Mouse (Mus musculus): ENCODE measurements around the gene Med12l. TPM values are rescaled to one million over a fixed set of nuclear protein-coding genes. Genes with fewer than 3 reads are reported as not detected.

The Med12l gene
- total RNA-seq, 1 experiment, result 3.6 TPM

DNA sequence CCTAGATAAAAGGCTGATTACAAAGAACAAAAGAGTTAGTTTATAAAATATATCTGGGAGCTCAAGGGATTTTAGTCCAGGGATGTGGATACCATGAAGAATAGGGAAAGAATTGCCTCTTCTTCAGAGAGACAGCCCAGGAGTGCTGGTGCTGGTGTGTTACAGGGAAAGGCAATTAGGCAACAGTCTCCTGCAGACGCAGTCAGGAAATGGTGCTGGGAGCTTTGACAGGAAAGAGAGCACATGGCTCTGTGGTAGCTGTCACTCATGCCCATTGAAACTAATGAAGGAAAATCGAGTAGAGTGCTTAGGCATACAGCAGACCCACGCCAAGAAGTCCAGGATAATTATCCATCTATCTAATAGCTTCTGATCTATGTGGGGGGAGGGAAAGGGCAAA lies 16.3 kb upstream of the Med12l start:
- H3K4me3 ChIP-seq (ENCODE audit: insufficient read depth in 1 of 2, low read depth in 1 of 2, low read length in 2 of 2, poor library complexity in 1 of 2, severe bottlenecking in 1 of 2), result no peak overlapping the region
- in situ Hi-C loops (cut with MboI; ENCODE audit: low sequenced_read_pairs in 2 of 2, unreplicated experiment in 2 of 2), result no loop called here
- no peaks in the 10 kb centered on the region for H3K9me3 ChIP-seq (ENCODE audit: control insufficient read depth, insufficient read depth, low read depth, low read length)
- DNase-seq (ENCODE audit: low read depth, low spot score), result no peak
- TF ChIP-seq ZNF384 (IDR thresholded peaks at IDR 0.05; ENCODE audit: low read depth, low read length) (no peak), HCFC1 (IDR thresholded peaks at IDR 0.05; ENCODE audit: borderline replicate concordance, insufficient read depth, low read length) (no peak), ZC3H11A (IDR thresholded peaks at IDR 0.05; ENCODE audit: borderline replicate concordance, low read depth, low read length) (no peak), CHD2 (IDR thresholded peaks at IDR 0.05; ENCODE audit: low read depth, low read length) (no peak), MAFK (IDR thresholded peaks at IDR 0.05; ENCODE audit: insufficient read depth, low read depth, low read length) (no peak)
- no peaks in the 10 kb centered on the region for H3K4me1 ChIP-seq (ENCODE audit: control insufficient read depth in 2 of 2, insufficient read depth in 2 of 2, low read length in 2 of 2, poor library complexity in 1 of 2)
- no peak overlapping the region for H3K9ac ChIP-seq (ENCODE audit: insufficient read depth, low read depth, low read length, poor library complexity, severe bottlenecking)
- no peaks in the 10 kb centered on the region for H3K36me3 ChIP-seq (ENCODE audit: control insufficient read depth, insufficient read depth, low read length, poor library complexity, severe bottlenecking)
- no peak overlapping the region for H3K27ac ChIP-seq (ENCODE audit: insufficient read depth, low read depth, low read length, poor library complexity, severe bottlenecking)

DNA sequence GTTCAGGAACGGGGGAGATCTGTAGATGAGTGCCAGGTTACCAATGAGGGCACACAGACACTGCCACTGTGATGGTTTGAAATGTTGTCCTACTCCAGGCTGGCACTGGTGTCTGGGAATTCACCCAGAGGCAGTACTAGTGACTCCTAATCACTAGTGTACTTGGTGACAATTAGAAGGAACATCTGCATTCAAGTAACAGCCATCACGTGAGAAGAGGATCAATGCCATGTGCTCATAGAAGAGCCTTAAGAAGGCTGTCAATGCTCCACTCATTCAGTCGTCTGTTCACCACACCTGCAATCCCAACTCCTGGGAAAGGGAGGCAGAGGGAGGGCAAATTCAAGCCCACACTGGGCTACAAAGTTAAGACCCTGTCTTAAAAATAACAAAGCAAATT lies 15.1 kb upstream of the Med12l start:
- H3K4me1 ChIP-seq (ENCODE audit: control insufficient read depth in 2 of 2, insufficient read depth in 2 of 2, low read length in 2 of 2, poor library complexity in 1 of 2), result no peaks in the 10 kb centered on the region
- no peak for DNase-seq (ENCODE audit: low read depth, low spot score)
- no peak overlapping the region for H3K4me3 ChIP-seq (ENCODE audit: insufficient read depth in 1 of 2, low read depth in 1 of 2, low read length in 2 of 2, poor library complexity in 1 of 2, severe bottlenecking in 1 of 2)
- no peaks in the 10 kb centered on the region for H3K36me3 ChIP-seq (ENCODE audit: control insufficient read depth, insufficient read depth, low read length, poor library complexity, severe bottlenecking)
- no peak for TF ChIP-seq MAFK (IDR thresholded peaks at IDR 0.05; ENCODE audit: insufficient read depth, low read depth, low read length)
- no peak overlapping the region for H3K9ac ChIP-seq (ENCODE audit: insufficient read depth, low read depth, low read length, poor library complexity, severe bottlenecking)
- in situ Hi-C loops (cut with MboI; ENCODE audit: low sequenced_read_pairs in 2 of 2, unreplicated experiment in 2 of 2), result no loop called here
- H3K27ac ChIP-seq (ENCODE audit: insufficient read depth, low read depth, low read length, poor library complexity, severe bottlenecking), result no peak overlapping the region
- H3K9me3 ChIP-seq (ENCODE audit: control insufficient read depth, insufficient read depth, low read depth, low read length), result no peaks in the 10 kb centered on the region

DNA sequence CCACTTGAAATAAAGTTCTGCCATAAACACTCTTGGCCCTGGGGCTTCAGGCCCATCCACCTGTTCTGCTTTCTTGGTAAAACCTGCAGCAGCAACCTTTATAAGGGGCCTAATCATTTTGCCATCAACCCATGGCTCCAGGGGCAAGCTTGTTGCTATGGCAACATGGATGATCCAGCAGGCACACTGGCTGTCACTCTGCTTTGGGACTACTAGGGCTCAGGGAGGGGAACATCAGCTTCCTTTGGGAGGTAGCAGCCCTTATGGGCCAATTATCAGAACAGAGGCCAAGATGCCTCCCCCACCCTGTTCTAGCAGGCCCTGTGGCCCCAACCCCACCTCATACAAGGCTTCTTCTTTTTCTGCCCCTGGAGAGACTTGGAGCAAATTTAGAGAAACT lies 13.5 kb upstream of the Med12l start:
- TF ChIP-seq CHD2 (IDR thresholded peaks at IDR 0.05; ENCODE audit: low read depth, low read length) (no peak), ZC3H11A (IDR thresholded peaks at IDR 0.05; ENCODE audit: borderline replicate concordance, low read depth, low read length) (no peak), HCFC1 (IDR thresholded peaks at IDR 0.05; ENCODE audit: borderline replicate concordance, insufficient read depth, low read length) (no peak), ZNF384 (IDR thresholded peaks at IDR 0.05; ENCODE audit: low read depth, low read length) (no peak), MAFK (IDR thresholded peaks at IDR 0.05; ENCODE audit: insufficient read depth, low read depth, low read length) (no peak)
- DNase-seq (ENCODE audit: low read depth, low spot score), result no peak
- in situ Hi-C loops (cut with MboI; ENCODE audit: low sequenced_read_pairs in 2 of 2, unreplicated experiment in 2 of 2), result no loop called here
- no peak overlapping the region for H3K27ac ChIP-seq (ENCODE audit: insufficient read depth, low read depth, low read length, poor library complexity, severe bottlenecking)
- no peaks in the 10 kb centered on the region for H3K9me3 ChIP-seq (ENCODE audit: control insufficient read depth, insufficient read depth, low read depth, low read length)
- no peak overlapping the region for H3K4me3 ChIP-seq (ENCODE audit: insufficient read depth in 1 of 2, low read depth in 1 of 2, low read length in 2 of 2, poor library complexity in 1 of 2, severe bottlenecking in 1 of 2)
- H3K4me1 ChIP-seq (ENCODE audit: control insufficient read depth in 2 of 2, insufficient read depth in 2 of 2, low read length in 2 of 2, poor library complexity in 1 of 2), result no peaks in the 10 kb centered on the region
- no peaks in the 10 kb centered on the region for H3K36me3 ChIP-seq (ENCODE audit: control insufficient read depth, insufficient read depth, low read length, poor library complexity, severe bottlenecking)
- H3K9ac ChIP-seq (ENCODE audit: insufficient read depth, low read depth, low read length, poor library complexity, severe bottlenecking), result no peak overlapping the region

DNA sequence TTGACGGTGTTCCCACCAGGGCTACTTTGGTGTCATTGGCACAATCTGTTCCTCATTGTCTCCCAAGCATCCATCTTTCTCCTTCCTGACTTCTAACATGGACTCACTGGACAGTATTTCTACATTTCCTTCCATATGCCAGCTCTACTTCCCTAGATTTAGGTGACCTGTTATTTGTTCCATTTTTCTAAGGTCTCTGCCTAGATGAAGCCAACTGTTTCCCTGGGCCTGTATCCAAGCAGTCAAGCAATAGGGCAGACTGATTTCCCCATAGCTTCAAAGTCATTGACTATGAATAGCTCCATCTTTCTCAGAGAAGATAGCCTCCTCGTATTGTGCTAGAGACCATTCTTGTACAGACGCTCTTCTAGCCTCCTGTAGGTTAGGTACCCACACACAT lies 12.0 kb upstream of the Med12l start:
- H3K4me3 ChIP-seq (ENCODE audit: insufficient read depth in 1 of 2, low read depth in 1 of 2, low read length in 2 of 2, poor library complexity in 1 of 2, severe bottlenecking in 1 of 2), result no peak overlapping the region
- H3K36me3 ChIP-seq (ENCODE audit: control insufficient read depth, insufficient read depth, low read length, poor library complexity, severe bottlenecking), result no peaks in the 10 kb centered on the region
- H3K9ac ChIP-seq (ENCODE audit: insufficient read depth, low read depth, low read length, poor library complexity, severe bottlenecking), result no peak overlapping the region
- H3K4me1 ChIP-seq (ENCODE audit: control insufficient read depth in 2 of 2, insufficient read depth in 2 of 2, low read length in 2 of 2, poor library complexity in 1 of 2), result no peaks in the 10 kb centered on the region
- TF ChIP-seq CHD2 (IDR thresholded peaks at IDR 0.05; ENCODE audit: low read depth, low read length) (no peak), MAFK (IDR thresholded peaks at IDR 0.05; ENCODE audit: insufficient read depth, low read depth, low read length) (no peak), HCFC1 (IDR thresholded peaks at IDR 0.05; ENCODE audit: borderline replicate concordance, insufficient read depth, low read length) (no peak), ZNF384 (IDR thresholded peaks at IDR 0.05; ENCODE audit: low read depth, low read length) (no peak), ZC3H11A (IDR thresholded peaks at IDR 0.05; ENCODE audit: borderline replicate concordance, low read depth, low read length) (no peak)
- no peaks in the 10 kb centered on the region for H3K9me3 ChIP-seq (ENCODE audit: control insufficient read depth, insufficient read depth, low read depth, low read length)
- in situ Hi-C loops (cut with MboI; ENCODE audit: low sequenced_read_pairs in 2 of 2, unreplicated experiment in 2 of 2), result no loop called here
- no peak for DNase-seq (ENCODE audit: low read depth, low spot score)
- H3K27ac ChIP-seq (ENCODE audit: insufficient read depth, low read depth, low read length, poor library complexity, severe bottlenecking), result no peak overlapping the region

DNA sequence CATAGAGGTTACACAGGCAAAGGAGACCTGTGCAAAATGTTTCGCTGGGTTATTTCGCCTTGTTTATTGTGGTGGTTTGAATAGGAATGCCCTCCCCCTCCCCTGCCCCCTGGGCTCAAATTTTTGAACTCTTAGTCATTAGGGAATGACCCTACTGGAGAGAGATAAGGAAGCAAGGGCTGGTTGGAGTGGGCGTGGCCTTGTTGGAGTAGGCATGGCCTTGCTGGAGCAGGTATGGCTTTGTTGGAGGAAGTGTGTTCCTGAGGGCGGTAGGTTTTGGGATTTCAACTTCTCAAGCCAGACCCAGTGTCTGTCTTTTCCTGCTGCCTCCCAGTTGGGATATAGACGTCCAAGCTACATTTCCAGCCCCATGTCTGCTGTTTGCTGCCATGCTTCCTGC lies 1.9 kb upstream of the Med12l start:
- Histone ChIP-seq H3K4me1 (ENCODE audit: control insufficient read depth in 2 of 2, insufficient read depth in 2 of 2, low read length in 2 of 2, poor library complexity in 1 of 2) (peaks cover 0 to 2% of the 10 kb centered on the region in 2 experiments; a peak in 1 of 4 replicates), H3K9me3 (ENCODE audit: control insufficient read depth, insufficient read depth, low read depth, low read length) (no peaks in the 10 kb centered on the region), H3K27ac (ENCODE audit: insufficient read depth, low read depth, low read length, poor library complexity, severe bottlenecking) (no peak overlapping the region), H3K9ac (ENCODE audit: insufficient read depth, low read depth, low read length, poor library complexity, severe bottlenecking) (no peak overlapping the region), H3K4me3 (ENCODE audit: insufficient read depth in 1 of 2, low read depth in 1 of 2, low read length in 2 of 2, poor library complexity in 1 of 2, severe bottlenecking in 1 of 2) (no peak overlapping the region), H3K36me3 (ENCODE audit: control insufficient read depth, insufficient read depth, low read length, poor library complexity, severe bottlenecking) (no peaks in the 10 kb centered on the region)
- no peak for TF ChIP-seq ZNF384 (IDR thresholded peaks at IDR 0.05; ENCODE audit: low read depth, low read length)
- no peak for TF ChIP-seq HCFC1 (IDR thresholded peaks at IDR 0.05; ENCODE audit: borderline replicate concordance, insufficient read depth, low read length)
- no peak for TF ChIP-seq ZC3H11A (IDR thresholded peaks at IDR 0.05; ENCODE audit: borderline replicate concordance, low read depth, low read length)
- no peak for TF ChIP-seq CHD2 (IDR thresholded peaks at IDR 0.05; ENCODE audit: low read depth, low read length)
- no peak for TF ChIP-seq MAFK (IDR thresholded peaks at IDR 0.05; ENCODE audit: insufficient read depth, low read depth, low read length)
- in situ Hi-C loops (cut with MboI; ENCODE audit: low sequenced_read_pairs in 2 of 2, unreplicated experiment in 2 of 2), result no loop called here
- peak; percentile 20 for DNase-seq (ENCODE audit: low read depth, low spot score)

All from ES-E14 (cell line).